Mouse (Mus musculus): Measurements from ENCODE around the gene Pmm2.

Gene Pmm2

GRCm38 (mm10) chr16:8656256-8656655 is 18.8 kb downstream of the Pmm2 start:
- no peak for DNase-seq (ENCODE audit: low spot score)

GRCm38 (mm10) chr16:8658349-8658748 is 20.9 kb downstream of the Pmm2 start:
- no peak for DNase-seq (ENCODE audit: low spot score)

- DNase-seq (ENCODE audit: low spot score), result no peak
These were observed 21.3 kb downstream of the Pmm2 start for GRCm38 (mm10) chr16:8658764-8659163.

GRCm38 (mm10) chr16:8663022-8663421 is 25.5 kb downstream of the Pmm2 start:
- peak; percentile 39 for DNase-seq (ENCODE audit: low spot score)

- no peak for DNase-seq (ENCODE audit: low spot score)
These were observed 26.4 kb downstream of the Pmm2 start for GRCm38 (mm10) chr16:8663606-8664539.

- peak; percentile 28 for DNase-seq (ENCODE audit: low spot score)
These were observed 27.9 kb downstream of the Pmm2 start for GRCm38 (mm10) chr16:8665367-8665766.

- DNase-seq (ENCODE audit: low spot score), result peak; percentile 88
These were observed 29.0 kb downstream of the Pmm2 start for GRCm38 (mm10) chr16:8666452-8666851.

GRCm38 (mm10) chr16:8667261-8667660 is 29.8 kb downstream of the Pmm2 start:
- DNase-seq (ENCODE audit: low spot score), result peak; percentile 45

- DNase-seq (ENCODE audit: low spot score), result no peak
These were observed 30.3 kb downstream of the Pmm2 start for GRCm38 (mm10) chr16:8667814-8668213.

GRCm38 (mm10) chr16:8668386-8668785 is 30.9 kb downstream of the Pmm2 start:
- DNase-seq (ENCODE audit: low spot score), result no peak

GRCm38 (mm10) chr16:8669432-8669831 is 32.0 kb downstream of the Pmm2 start:
- no peak for DNase-seq (ENCODE audit: low spot score)

- DNase-seq (ENCODE audit: low spot score), result no peak
These were observed 32.9 kb downstream of the Pmm2 start for GRCm38 (mm10) chr16:8670041-8671035.

GRCm38 (mm10) chr16:8671551-8672349 is 34.3 kb downstream of the Pmm2 start, which contains the start of gene Carhsp1:
TSS of gene Carhsp1 (minus strand) at chr16:8672155.
- peak; percentile 96 for DNase-seq (ENCODE audit: low spot score)

GRCm38 (mm10) chr16:8672350-8672687 is 34.8 kb downstream of the Pmm2 start:
- no peak for DNase-seq (ENCODE audit: low spot score)

GRCm38 (mm10) chr16:8672811-8673210 is 35.3 kb downstream of the Pmm2 start:
- no peak for DNase-seq (ENCODE audit: low spot score)

GRCm38 (mm10) chr16:8673343-8673742 is 35.9 kb downstream of the Pmm2 start:
- no peak for DNase-seq (ENCODE audit: low spot score)

- DNase-seq (ENCODE audit: low spot score), result peak; percentile 73
These were observed 36.7 kb downstream of the Pmm2 start for GRCm38 (mm10) chr16:8674165-8674564.

GRCm38 (mm10) chr16:8675559-8675958 is 38.1 kb downstream of the Pmm2 start:
- DNase-seq (ENCODE audit: low spot score), result no peak

- no peak for DNase-seq (ENCODE audit: low spot score)
These were observed 38.8 kb downstream of the Pmm2 start for GRCm38 (mm10) chr16:8676228-8676627.

GRCm38 (mm10) chr16:8676800-8677199 is 39.3 kb downstream of the Pmm2 start:
- no peak for DNase-seq (ENCODE audit: low spot score)

GRCm38 (mm10) chr16:8678035-8678434 is 40.6 kb downstream of the Pmm2 start:
- DNase-seq (ENCODE audit: low spot score), result no peak

GRCm38 (mm10) chr16:8678676-8679075 is 41.2 kb downstream of the Pmm2 start:
- no peak for DNase-seq (ENCODE audit: low spot score)

Data from lung, postnatal 25 days (tissue).